Mouse (Mus musculus) neutrophil, adult 65 days (primary cell): ENCODE results near the gene Olfr974. TPM values are rescaled to one million over a fixed set of nuclear protein-coding genes. Genes with fewer than 3 reads are reported as not detected.

Source experiments
- total RNA-seq: library from RNA; stranded (reverse); gene quantifications from 2 replicates; pipeline ENCODE4 v1.2.4, GENCODE M21; 2023

Olfr974 gene
- not detected in 2 replicates for total RNA-seq

DNA sequence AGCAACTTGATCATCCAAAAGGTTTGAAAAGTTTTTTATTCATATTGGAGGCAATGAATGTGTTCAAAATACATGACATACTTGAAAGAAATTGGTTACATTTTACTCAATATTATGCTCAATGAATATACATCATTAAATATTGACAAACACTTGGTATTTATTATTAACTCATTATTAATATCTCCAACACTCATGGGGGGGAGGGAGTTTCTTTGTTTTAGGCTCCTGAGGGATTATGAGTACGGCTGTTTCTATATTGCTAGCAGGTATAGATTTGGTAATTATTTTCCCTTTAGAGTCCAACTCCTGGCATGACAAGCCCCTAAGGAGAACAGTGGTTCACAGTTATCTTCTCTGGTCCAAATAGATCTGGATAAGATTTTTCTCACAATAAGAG is at the start of gene Olfr974:
Olfr974 (plus strand) TSS at position 301 of the 400 bp plus-strand sequence.

DNA sequence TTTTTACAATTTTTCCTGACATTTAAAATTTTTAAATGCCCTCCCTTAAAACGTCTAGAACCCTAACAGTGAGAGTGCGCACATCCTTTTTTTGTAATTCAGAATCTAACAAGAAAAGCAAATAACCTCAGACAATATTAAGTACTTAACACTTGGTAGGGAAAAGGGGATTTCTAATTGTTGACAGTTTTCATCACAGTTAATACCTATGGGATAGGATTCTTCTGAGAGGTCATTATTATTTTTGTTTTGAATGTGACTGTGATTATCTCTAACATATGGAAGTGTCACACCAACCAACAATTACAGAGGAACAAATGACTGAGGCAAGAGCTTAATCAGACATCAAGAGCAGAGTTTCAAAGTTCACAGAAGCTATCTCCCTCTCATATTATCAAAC is 30.3 kb upstream of the Olfr974 start, which contains the start of gene Olfr229:
Olfr229 (plus strand) TSS at position 301 of the 400 bp plus-strand sequence.

DNA sequence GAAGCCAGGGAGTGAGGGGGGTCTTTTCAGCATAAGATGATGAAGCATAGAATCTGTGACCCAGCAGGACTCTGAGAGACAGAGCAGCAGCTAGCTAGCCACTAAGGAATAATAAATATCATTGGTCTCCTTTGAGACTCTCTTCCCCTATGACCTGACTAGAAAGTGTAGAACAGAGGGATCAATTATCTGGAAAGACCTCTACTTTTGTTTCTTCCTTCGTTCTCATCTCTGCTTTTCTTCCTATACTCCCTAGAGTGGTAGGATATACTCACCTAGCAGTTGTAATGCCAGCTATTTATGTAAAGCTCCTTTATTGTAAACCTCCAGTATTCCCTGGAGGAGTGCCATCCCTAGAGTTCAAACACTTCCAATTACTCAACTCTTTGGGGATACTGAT is 14.6 kb downstream of the Olfr974 start, which contains the start of gene Olfr975:
Olfr975 (minus strand) TSS at position 101 of the 400 bp plus-strand sequence.

DNA sequence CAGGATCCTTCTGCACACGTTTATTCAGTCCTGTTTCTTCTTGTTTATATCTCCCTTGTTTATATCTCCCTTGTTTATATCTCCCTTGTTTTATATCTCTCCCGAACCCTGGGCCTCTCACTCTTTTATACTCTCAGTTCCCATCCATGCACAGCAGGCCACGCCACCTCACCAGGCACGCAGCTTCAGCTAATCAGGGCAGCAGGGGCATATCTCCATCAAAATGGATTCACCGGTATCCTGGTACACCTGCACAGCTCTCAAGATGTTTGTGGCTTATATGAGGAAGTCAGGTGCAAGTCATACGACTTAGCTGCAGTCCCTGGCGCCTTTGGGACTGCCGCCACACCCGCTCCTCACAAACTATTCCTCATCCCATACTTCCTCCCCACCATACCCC is 23.7 kb downstream of the Olfr974 start, which contains the start of gene Olfr976:
Olfr976 (minus strand) TSS at position 101 of the 400 bp plus-strand sequence.

DNA sequence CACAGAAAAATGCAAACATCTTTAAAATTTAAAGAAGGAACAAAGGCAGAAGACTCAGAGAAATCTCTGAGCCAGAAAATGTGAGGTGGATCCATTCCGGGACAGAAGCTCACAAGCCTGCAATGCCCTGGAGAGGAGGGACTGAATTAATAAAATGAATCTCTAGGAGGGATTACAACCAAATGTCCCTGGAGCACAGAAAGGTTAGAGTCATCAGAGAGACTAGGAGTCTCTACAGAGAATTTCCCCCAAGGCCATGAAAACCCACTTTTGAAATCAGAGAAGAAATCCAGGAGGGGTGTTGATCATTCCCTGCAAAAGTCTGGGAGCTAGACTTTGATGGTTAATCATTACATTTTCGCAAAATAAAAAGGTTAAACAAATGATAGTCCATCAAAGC is 54.5 kb downstream of the Olfr974 start, which contains the start of gene Olfr978:
Olfr978 (plus strand) TSS at position 301 of the 400 bp plus-strand sequence.

Other genes starting within 250 kb of the Olfr974 start
- gene Olfr149, start 230.4 kb upstream of the Olfr974 start, total RNA-seq = not detected in 2 replicates
- not detected in 2 replicates for gene Olfr965, start 226.1 kb upstream of the Olfr974 start, total RNA-seq
- not detected in 2 replicates for gene Olfr150, start 206.5 kb upstream of the Olfr974 start, total RNA-seq
- not detected in 2 replicates for gene Olfr967, start 191.3 kb upstream of the Olfr974 start, total RNA-seq
- not detected in 2 replicates for gene Olfr968, start 154.2 kb upstream of the Olfr974 start, total RNA-seq
- not detected in 2 replicates for gene Olfr969, start 146.6 kb upstream of the Olfr974 start, total RNA-seq
- gene Olfr970, start 128.6 kb upstream of the Olfr974 start, total RNA-seq = not detected in 2 replicates
- gene Olfr971, start 100.6 kb upstream of the Olfr974 start, total RNA-seq = not detected in 2 replicates
- gene Olfr972, start 71.1 kb upstream of the Olfr974 start, total RNA-seq = not detected in 2 replicates
- not detected in 2 replicates for gene Olfr229, start 30.2 kb upstream of the Olfr974 start, total RNA-seq
- gene Olfr975, start 14.5 kb downstream of the Olfr974 start, total RNA-seq = not detected in 2 replicates
- gene Olfr976, start 23.6 kb downstream of the Olfr974 start, total RNA-seq = not detected in 2 replicates
- not detected in 2 replicates for gene Olfr978, start 54.6 kb downstream of the Olfr974 start, total RNA-seq
- not detected in 2 replicates for gene Olfr979, start 66.0 kb downstream of the Olfr974 start, total RNA-seq
- not detected in 2 replicates for gene Olfr980, start 72.1 kb downstream of the Olfr974 start, total RNA-seq
- gene Olfr981, start 84.0 kb downstream of the Olfr974 start, total RNA-seq = not detected in 2 replicates
- not detected in 2 replicates for gene Olfr982, start 136.3 kb downstream of the Olfr974 start, total RNA-seq
- gene Olfr983, start 156.1 kb downstream of the Olfr974 start, total RNA-seq = not detected in 2 replicates
- gene Olfr984, start 176.7 kb downstream of the Olfr974 start, total RNA-seq = 0.28 TPM in 1 of 2 replicates, not detected in the other
- not detected in 2 replicates for gene Olfr985, start 192.7 kb downstream of the Olfr974 start, total RNA-seq
- not detected in 2 replicates for gene Tmem225, start 210.6 kb downstream of the Olfr974 start, total RNA-seq
- not detected in 2 replicates for gene Olfr986, start 243.4 kb downstream of the Olfr974 start, total RNA-seq